Mouse (Mus musculus) forebrain, postnatal 0 days (tissue): Measurements from ENCODE around the gene Tekt2. TPM values are rescaled to one million over a fixed set of nuclear protein-coding genes. Genes with fewer than 3 reads are reported as not detected.
A peak's percentile ranks its signal among the peaks of the same experiment; 100 is the strongest.

Experiments
- ATAC-seq: fragments of 200-750 bp; cut with Nextera tagmentation; 2 replicates; pipeline ENCODE4 v1.8.0; 2017; ENCODE audit warnings: mild to moderate bottlenecking, moderate library complexity
- DNase-seq: peaks from one replicate; pipeline ENCODE4 v3.0.0-alpha.2; 2015
- H3K27ac ChIP-seq: fragments of 300-500 bp; sonication (generic); 2 replicates; pipeline ENCODE4 v1.5.1; 2014; ENCODE audit warnings: low read depth, mild to moderate bottlenecking, antibody characterized with exemption, low read length, moderate library complexity, mixed read lengths
- H3K27me3 ChIP-seq: fragments of 300-500 bp; sonication (generic); 2 replicates; pipeline ENCODE4 v1.6.1; 2014; ENCODE audit warnings: mild to moderate bottlenecking, low read length, mixed read lengths; ENCODE audit not compliant: insufficient read depth
- H3K36me3 ChIP-seq: fragments of 300-500 bp; sonication (generic); 2 replicates; pipeline ENCODE4 v1.6.1; 2014; ENCODE audit warnings: mild to moderate bottlenecking, moderate library complexity; ENCODE audit not compliant: insufficient read depth
- H3K4me1 ChIP-seq: fragments of 300-500 bp; sonication (generic); 2 replicates; pipeline ENCODE4 v1.6.1; 2014; ENCODE audit warnings: antibody characterized with exemption; ENCODE audit not compliant: insufficient read depth
- H3K4me2 ChIP-seq: fragments of 300-500 bp; sonication (generic); 2 replicates; pipeline ENCODE4 v1.6.1; 2014; ENCODE audit warnings: low read depth, mild to moderate bottlenecking, moderate library complexity
- H3K4me3 ChIP-seq: fragments of 300-500 bp; sonication (generic); 2 replicates; pipeline ENCODE4 v1.5.1; 2014; ENCODE audit warnings: low read depth, low read length, mixed read lengths
- H3K9ac ChIP-seq: fragments of 300-500 bp; sonication (generic); 2 replicates; pipeline ENCODE4 v1.6.1; 2014; ENCODE audit warnings: mild to moderate bottlenecking
- H3K9me3 ChIP-seq: fragments of 300-500 bp; sonication (generic); 2 replicates; pipeline ENCODE4 v1.6.1; 2016; ENCODE audit warnings: low read length
- CTCF ChIP-seq: sonication (generic); IDR thresholded peaks from 2 replicates; pipeline ENCODE4 v1.5.1; 2016; ENCODE audit warnings: antibody characterized with exemption, control low read depth, low read depth
- WGBS: fragments of 180-500 bp; shearing (Covaris S2); extraction: QIAGEN DNeasy Blood & Tissue Kit; methylation state at CpG from one replicate; pipeline ENCODE4 v1.1.7; 2014; 5-methylcytosine and 5-hydroxymethylcytosine counted together
- polyA plus RNA-seq: library from polyadenylated mRNA; unstranded; fragments of >200 nt; fragmentation: Nextera tagmentation; extraction: Ambion mirVana; gene quantifications from 2 replicates; pipeline ENCODE4 v1.2.1, GENCODE M21; 2015
- total RNA-seq: library from RNA; depleted of rRNA; stranded (reverse); fragments of >200 nt; gene quantifications from 2 replicates; pipeline ENCODE4 v1.2.3, GENCODE M21; 2014

Tekt2 gene
- total and polyA plus RNA-seq, 2 experiments from 2014 or later, result 3.4 to 16.3 TPM

DNA sequence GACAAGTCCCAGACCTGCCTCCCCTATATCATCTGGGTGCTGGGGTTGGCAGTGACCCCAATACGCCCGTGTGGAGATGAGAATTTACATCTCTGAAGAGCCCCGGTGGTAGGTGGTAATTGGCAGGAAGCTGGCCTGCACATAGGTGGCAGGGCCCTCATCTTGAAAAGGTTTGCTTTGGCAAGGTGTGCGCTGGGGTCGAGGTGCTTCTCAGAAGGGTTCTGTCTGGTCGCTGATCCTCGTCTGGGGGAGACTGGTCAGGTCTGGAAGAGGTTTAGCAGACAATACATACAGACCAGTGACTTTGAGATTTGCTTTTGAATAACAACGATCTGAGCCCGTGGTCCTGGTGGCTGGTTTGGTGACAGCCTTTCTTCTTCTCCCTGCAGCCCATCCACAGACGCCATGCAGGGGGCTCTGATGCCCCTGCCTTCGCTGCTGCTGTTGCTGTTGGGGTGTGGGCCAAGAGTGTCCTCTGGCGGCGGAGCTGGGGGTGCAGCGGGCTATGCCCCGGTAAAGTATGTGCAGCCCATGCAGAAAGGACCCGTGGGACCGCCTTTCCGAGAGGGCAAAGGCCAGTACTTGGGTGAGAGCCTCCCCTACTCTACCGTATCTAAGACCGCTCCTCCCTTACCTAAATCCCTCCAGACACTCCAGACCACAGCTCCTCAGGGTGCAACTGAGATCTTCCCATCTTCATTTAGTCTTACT, 16.1 kb downstream of the Tekt2 start:
- ATAC-seq, result peak; percentile 36; the same call in 1 of the 2 replicates
- peak; percentile 27; the same call in 1 of the 2 replicates for TF ChIP-seq CTCF
- Histone ChIP-seq H3K4me3 (peak overlapping the region; percentile 21), H3K9ac (peak overlapping the region; percentile 39), H3K4me2 (peak overlapping the region; percentile 47), H3K27me3 (no peaks in the 10 kb centered on the region), H3K36me3 (no peaks in the 10 kb centered on the region), H3K4me1 (no peaks in the 10 kb centered on the region), H3K9me3 (0 out of 2 replicates have a peak, but pooled peaks cover 3% of the 10 kb centered on the region), H3K27ac (no peak overlapping the region)
- no peak for DNase-seq
- 15% methylated on average over 20 of the region's 20 CpGs for WGBS

DNA sequence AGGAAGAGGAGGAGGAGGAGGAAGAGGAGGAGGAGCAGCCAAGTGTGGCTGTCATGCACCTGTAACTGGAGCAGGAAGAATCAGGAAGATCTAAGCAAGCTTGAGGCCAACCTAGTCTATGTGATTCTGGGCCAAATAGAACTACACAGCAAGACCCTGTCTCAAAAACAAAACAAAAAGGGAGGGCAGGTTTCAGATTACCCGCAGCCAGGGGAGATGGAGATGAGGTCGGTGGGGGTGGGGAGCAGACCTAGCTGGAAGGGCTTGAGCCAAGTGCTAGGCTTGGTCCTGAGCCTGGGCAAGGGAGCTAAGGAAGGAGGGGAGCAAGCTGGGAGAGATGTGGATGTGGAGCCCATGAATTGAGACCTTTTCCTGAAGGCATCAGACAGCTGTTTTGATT, 18.7 kb downstream of the Tekt2 start:
- Histone ChIP-seq H3K27ac (no peak overlapping the region), H3K4me1 (no peaks in the 10 kb centered on the region), H3K9ac (no peak overlapping the region), H3K4me2 (no peak overlapping the region), H3K9me3 (0 out of 2 replicates have a peak, but pooled peaks cover 3% of the 10 kb centered on the region), H3K4me3 (no peak overlapping the region), H3K36me3 (no peaks in the 10 kb centered on the region), H3K27me3 (peaks cover 14% of the 10 kb centered on the region)
- no peak for ATAC-seq
- no peak for DNase-seq
- WGBS, result 20% methylated on average over 2 of the region's 2 CpGs
- TF ChIP-seq CTCF, result no peak

DNA sequence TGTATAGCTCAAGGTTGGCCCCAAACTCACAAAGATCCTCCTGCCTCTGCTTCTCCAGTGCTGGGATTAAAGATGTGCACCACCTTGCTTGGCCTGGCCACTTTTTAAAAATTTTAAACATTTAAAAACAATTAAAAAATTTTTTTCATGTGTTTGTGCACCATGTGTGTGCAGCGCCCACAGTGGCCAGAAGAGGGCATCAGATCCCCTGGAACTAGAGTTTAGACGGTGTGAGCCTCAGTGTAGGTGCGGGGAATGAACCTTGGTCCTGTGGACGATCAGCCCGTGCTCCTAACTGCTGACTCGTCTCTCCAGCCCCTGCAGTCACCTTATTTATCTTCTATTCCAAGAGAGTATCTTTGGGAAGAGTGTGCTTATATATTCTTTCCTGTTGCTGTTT, 19.4 kb downstream of the Tekt2 start:
- no peaks in the 10 kb centered on the region for H3K4me1 ChIP-seq
- 0 out of 2 replicates have a peak, but pooled peaks have one; percentile 22 for TF ChIP-seq CTCF
- H3K9ac ChIP-seq, result no peak overlapping the region
- no peak overlapping the region for H3K27ac ChIP-seq
- DNase-seq, result no peak
- H3K4me3 ChIP-seq, result no peak overlapping the region
- H3K4me2 ChIP-seq, result no peak overlapping the region
- H3K9me3 ChIP-seq, result 0 out of 2 replicates have a peak, but pooled peaks cover 3% of the 10 kb centered on the region
- peaks cover 22% of the 10 kb centered on the region for H3K27me3 ChIP-seq
- whole genome bisulfite sequencing, result 89% methylated on average over 6 of the region's 6 CpGs
- no peaks in the 10 kb centered on the region for H3K36me3 ChIP-seq
- no peak for ATAC-seq

DNA sequence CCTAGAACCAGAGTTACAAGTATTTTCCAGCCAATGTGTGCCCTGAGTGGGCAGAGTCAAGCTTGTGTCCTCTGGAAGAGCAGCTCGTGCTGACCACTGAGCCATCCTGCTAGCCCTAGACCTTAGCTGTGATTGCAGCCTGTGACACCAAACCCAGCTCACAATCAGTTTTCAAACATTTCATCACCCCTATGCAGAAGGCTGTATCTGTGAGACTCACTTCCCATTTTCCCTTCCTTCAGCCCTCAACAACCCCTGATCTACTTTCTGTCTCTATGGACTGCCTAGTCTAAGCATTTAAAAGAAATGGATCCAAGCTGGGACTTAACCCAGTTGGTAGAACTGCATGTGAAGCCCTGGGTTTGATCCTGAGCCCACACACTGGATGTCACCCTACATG, 20.1 kb downstream of the Tekt2 start:
- no peak for ATAC-seq
- peaks cover 28% of the 10 kb centered on the region for H3K27me3 ChIP-seq
- 94% methylated on average over 1 of the region's 1 CpGs for WGBS
- H3K4me1 ChIP-seq, result no peaks in the 10 kb centered on the region
- H3K9me3 ChIP-seq, result 0 out of 2 replicates have a peak, but pooled peaks cover 3% of the 10 kb centered on the region
- no peaks in the 10 kb centered on the region for H3K36me3 ChIP-seq
- TF ChIP-seq CTCF, result no peak
- H3K4me3 ChIP-seq, result no peak overlapping the region
- no peak overlapping the region for H3K27ac ChIP-seq
- H3K4me2 ChIP-seq, result no peak overlapping the region
- H3K9ac ChIP-seq, result no peak overlapping the region
- DNase-seq, result no peak

DNA sequence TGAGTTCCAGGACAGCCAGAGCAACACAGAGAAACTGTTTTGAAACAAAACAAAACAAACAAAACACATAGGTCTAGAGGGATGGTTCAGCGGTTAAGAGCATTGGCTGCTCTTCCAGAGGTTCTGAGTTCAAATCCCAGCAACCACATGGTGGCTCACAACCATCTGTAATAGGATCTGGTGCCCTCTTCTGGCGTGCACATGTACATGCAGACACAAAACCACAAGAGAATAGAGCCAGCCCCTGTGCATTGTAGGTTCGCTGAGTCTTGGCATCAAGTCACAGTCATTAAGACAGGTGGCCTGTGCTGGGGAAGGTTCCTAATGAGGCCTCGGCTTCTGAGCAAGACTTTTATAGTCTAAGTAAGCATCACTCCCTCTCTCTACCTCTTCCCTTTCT, 21.6 kb downstream of the Tekt2 start:
- WGBS, result 46% methylated on average over 4 of the region's 4 CpGs
- no peak for DNase-seq
- Histone ChIP-seq H3K36me3 (no peaks in the 10 kb centered on the region), H3K9ac (no peak overlapping the region), H3K27me3 (peaks cover 33% of the 10 kb centered on the region), H3K27ac (no peak overlapping the region), H3K4me2 (no peak overlapping the region), H3K4me3 (no peak overlapping the region), H3K4me1 (no peaks in the 10 kb centered on the region), H3K9me3 (0 out of 2 replicates have a peak, but pooled peaks cover 3% of the 10 kb centered on the region)
- TF ChIP-seq CTCF, result peak; percentile 39
- ATAC-seq, result no peak

DNA sequence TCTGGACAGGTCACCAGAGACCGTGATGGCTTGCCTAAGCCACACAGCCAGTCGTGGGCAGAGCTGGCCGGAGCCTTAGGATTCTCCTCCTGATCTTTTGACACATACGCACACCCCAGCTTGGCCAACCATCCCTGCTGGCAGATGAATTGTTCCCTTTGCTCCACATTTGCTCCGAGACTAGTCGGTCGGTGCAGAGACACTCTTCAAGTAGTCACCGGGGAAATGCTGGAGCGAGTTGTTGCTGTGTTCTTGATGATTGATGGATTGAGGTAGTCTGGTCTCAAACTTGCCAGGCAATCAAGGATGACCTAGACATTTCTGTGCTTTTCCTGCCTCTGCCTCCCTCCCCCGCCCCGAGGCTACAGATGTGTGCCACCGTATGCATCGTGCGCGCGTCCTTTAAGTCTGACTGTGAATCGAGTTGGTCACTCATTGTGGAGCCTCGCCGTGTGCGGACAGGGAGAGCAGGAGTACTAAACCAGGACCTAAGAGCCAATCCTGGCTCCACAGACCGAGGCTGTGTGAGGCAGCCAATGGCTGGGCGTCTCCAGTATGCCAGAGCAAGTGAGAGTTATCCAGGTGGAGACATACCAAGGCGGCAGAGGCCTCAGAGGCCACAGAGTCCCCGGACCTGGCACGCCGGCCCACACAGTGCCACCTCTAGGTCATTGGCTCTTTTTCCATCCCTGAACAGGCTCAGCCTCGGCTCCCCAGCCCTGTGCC, 23.7 kb downstream of the Tekt2 start:
- WGBS, result 4% methylated on average over 27 of the region's 27 CpGs
- Histone ChIP-seq H3K4me3 (0 out of 2 replicates have a peak overlapping the region, but pooled peaks have one; percentile 17), H3K36me3 (no peaks in the 10 kb centered on the region), H3K9me3 (0 out of 2 replicates have a peak, but pooled peaks cover 3% of the 10 kb centered on the region), H3K9ac (no peak overlapping the region), H3K4me1 (peaks cover 5% of the 10 kb centered on the region; the same call in 1 of the 2 replicates), H3K27ac (no peak overlapping the region), H3K27me3 (peaks cover 45% of the 10 kb centered on the region), H3K4me2 (peak overlapping the region; percentile 42)
- ATAC-seq, result no peak; the same call in 1 of the 2 replicates
- DNase-seq, result no peak
- TF ChIP-seq CTCF, result no peak
